Mouse (Mus musculus) cerebellum, adult 18-20 months (tissue): ENCODE results near the gene Rabgef1.

Experiments
- DNase-seq, 2 experiments: peaks; one replicate each; pipeline ENCODE4 v3.0.0; 2021

Rabgef1 gene

GRCm38 (mm10) chr5:130173012-130173411, 1.4 kb downstream of the Rabgef1 start:
- DNase-seq = no peak

- DNase-seq = no peak
These were observed 6.3 kb downstream of the Rabgef1 start for GRCm38 (mm10) chr5:130177871-130178270.

DNA sequence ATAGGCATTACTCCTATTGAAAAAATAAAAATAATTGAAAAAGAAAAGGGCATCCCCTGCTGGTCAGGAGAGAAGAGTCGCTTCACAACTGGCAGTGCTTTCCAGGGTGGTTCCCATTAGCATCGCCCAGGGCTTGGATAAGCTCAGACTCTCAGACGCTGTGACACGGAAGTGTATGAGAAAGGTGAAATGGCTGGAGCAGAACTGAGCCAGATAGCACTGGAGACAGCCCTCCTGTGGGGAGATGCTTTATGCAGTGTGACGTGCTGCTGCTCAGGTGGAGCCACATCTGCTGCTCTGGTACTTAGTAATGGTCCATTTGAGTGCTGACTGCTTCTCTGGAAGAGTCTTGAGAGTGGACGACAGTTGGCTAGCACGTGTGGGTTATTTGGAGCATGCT, 8.8 kb downstream of the Rabgef1 start:
- no peak for DNase-seq

- DNase-seq = no peak
These were observed 10.3 kb downstream of the Rabgef1 start for GRCm38 (mm10) chr5:130181740-130182540.

DNA sequence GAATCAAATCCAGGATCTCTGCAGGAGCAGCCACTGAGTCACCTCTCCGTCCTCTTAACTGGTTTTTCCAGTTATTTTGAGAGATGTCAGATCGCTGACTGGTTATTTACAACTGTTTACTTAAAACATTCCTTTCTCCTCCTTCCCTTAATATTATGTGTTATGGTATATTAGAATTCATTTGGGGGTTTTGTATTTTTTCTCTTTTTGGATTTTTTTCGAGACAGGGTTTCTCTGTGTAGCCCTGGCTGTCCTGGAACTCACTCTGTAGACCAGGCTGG, 10.9 kb downstream of the Rabgef1 start:
- DNase-seq = no peak

DNA sequence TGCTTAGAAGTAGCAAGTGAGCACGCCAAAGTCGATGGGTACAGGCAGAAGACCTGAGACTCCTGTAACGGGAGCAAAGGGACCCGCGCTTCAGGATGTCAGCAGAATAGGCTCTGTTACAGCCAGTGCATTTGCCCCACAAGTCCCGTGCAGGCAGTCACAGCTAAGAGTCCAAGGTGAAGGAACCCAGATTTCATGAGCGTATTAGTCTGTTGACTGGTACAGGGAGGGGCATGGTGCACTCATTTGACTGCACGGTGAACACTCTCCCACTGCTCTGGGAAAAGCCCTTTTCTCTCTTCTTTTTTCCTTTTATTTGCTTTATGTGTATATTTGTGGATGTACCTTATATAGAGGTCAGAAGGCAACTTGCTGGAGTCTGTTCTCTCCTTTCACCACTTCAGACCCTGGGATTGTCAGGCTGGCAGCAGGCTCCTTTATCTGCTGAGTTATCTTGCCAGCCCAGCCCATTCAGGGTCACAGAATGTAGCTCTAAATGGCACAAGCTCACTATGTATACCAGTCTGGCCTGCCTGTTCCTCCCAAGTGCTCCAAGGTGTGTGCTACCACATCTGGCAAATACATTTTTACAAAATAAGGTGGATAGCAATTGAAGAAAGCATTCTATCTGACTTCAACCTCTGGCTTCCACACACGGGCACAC, 12.7 kb downstream of the Rabgef1 start:
- DNase-seq = no peak

- DNase-seq = no peak
These were observed 13.7 kb downstream of the Rabgef1 start for GRCm38 (mm10) chr5:130185312-130185711.

- DNase-seq = peak; percentile 20
These were observed 15.8 kb downstream of the Rabgef1 start for GRCm38 (mm10) chr5:130187383-130187782.

DNA sequence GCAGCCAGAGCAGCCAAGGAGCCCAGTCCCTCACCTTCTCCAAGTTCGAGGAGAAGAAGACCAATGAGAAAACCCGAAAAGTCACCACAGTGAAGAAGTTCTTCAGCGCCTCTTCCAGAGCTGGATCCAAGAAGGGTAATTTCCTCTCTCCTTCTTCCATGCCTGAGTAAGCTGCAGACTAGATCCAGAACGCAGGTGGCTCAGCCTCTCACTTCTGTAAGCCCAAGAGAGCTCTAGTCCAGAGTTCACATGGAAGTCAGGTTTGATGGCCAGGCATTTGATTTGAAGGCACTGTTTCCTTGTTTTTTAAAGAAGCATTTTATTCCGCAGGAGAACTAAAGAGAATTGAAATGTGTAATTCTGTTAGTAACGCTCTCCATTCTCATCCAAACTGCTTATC, 19.3 kb downstream of the Rabgef1 start:
- DNase-seq = no peak

- DNase-seq = no peak
These were observed 20.3 kb downstream of the Rabgef1 start for GRCm38 (mm10) chr5:130191865-130192264.

DNA sequence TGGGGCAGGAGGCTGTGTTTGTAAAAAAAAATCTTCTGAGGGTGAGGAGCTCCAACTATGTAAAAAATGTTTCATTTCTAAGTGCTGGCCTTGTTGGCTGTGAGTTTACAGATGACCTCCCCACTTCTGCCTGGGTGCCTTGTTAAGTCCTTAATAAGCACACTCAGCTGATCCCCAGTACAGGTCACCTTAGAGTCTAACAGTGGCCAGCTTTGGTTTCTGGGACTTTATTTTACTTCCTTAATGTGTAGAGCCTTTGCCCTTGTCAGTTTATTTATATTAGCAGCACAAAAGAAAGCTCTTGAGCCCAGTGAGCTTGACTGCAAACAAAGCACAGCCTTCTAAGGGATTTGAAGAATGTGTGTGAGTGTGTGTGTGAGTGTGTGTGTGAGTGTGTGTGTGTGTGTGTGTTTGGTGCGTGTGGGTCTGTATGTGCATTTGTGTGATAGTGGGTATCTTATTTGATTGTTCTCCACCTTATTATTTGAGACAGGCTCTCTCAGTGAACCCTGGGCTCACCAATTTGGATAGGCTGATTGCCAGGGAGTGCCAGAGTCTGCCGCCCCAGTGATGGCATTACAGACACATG, 20.9 kb downstream of the Rabgef1 start:
- no peak for DNase-seq

DNA sequence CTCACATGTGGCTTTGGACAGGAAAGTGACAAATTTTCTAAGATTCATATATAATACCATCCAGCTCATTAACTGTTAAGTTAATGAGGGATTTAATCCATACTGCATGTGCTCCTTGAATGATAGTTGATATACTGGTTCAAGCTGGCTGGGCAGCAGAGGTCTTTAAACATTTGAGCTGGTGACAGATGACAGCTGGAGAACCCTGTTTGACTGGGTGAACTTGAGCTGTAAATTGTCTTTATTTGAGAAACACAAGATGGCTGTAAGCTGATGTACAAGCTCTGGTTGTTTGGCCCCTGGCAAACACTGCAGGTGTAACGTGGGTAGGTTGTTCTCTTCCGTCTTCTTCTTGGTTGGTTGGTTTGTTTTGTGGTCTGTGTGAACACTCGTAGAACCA, 22.2 kb downstream of the Rabgef1 start:
- no peak for DNase-seq

GRCm38 (mm10) chr5:130196307-130196706, 24.7 kb downstream of the Rabgef1 start:
- no peak for DNase-seq

- no peak for DNase-seq
These were observed 25.9 kb downstream of the Rabgef1 start for GRCm38 (mm10) chr5:130197454-130197853.

GRCm38 (mm10) chr5:130197981-130198380, 26.4 kb downstream of the Rabgef1 start:
- DNase-seq = no peak

DNA sequence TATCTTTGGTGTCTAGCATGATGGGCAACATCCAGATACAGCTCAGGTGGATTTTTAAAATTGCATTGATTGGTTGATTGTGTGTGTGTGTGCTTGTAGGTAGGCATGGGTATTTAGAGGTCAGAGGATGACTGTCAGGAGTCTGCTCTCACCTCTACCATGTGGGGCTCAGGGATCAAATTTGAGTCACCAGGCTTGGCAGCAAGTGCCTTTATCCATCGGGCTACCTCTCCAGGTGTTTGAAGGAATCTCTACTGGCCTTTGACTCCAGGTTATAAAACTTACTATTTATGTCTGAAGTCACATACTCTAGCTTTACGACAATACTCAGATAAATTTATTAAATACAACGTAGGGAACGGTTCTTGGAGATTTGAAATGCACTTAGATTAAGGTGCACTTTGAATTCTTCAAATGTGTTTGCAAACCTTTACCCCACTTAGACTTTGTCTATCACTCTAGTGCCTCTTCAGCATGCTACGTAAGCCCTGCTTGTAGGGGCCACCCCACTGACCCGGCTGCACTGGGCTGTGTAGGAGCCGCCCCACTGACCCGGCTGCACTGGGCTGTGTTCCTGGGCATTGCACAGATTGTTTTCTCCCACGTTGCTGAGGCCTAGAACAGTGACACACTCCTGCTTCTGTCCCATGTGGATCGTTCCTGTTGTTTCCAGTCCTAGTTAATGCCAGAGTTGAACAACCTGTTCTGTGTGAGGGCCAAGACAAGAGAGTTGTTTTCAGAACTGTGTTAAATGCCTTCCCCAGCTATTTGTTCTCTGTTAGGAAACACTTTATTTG, 28.8 kb downstream of the Rabgef1 start:
- DNase-seq = no peak

DNA sequence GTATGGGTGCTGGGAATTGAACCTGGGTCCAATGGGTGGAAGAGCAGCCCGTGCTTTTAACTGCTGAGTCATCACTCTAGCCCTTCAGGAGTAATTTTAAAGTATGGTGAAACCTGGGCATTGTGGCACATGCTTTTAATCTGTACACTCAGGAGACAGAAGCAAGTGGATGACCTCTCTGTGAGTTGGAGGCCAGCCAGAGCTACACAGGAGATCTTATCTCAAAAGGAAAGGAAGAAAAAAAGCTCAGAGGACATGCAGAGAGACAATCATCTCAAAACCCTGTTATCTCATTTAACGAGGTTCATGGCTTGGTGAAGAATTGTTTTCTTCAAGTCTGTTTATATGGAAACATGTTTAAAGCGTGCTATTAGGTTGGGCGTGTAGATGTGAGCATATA, 32.4 kb downstream of the Rabgef1 start:
- no peak for DNase-seq

DNA sequence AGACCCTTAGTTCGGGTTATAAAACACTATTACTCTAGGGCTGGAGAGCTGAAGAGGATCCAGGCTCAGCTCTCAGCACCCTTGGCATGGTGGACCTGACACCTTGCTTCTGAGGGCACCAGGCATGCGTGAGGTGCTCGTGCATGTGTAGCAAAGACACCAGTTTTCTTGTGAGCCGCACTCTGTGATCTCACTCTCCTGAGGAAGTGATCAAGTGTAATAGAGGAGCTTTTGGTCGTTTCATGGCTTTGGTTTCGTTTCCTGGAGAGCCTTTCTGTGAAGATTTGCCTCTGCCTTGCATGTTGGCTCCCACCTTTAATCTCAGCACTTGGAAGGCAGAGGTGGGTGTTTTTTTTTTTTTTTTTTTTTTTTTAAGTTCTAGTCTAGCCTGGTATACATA, 33.0 kb downstream of the Rabgef1 start:
- DNase-seq = no peak

DNA sequence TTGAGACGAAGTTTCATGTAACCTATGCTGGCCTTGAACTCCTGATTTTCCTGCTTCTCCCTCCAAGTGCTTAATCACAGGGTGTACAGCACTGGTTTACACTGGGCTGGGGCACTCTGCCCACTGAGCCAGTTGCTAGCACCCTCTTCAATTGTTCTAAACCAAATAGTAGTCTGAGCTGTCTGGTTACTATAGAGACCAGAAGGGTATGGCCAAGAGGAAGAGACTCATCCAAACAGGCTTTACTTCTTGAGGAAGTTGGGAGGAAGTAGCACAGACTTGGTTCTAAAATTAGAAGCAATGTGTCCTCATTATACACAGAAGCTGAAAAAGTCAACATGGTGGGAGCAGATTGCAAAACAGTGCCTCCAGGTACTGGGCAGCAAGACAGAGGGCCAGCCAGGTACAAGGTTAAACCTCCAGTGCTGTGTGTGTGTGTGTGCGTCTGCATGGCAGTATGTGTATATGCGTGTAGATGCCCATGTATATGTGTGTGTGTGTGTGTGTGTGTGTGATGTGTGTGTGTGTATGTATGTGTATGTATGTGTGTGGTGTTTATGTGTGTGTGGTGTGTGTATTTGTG, 33.9 kb downstream of the Rabgef1 start:
- DNase-seq = no peak

- DNase-seq = no peak
These were observed 35.7 kb downstream of the Rabgef1 start for GRCm38 (mm10) chr5:130207299-130207698.

DNA sequence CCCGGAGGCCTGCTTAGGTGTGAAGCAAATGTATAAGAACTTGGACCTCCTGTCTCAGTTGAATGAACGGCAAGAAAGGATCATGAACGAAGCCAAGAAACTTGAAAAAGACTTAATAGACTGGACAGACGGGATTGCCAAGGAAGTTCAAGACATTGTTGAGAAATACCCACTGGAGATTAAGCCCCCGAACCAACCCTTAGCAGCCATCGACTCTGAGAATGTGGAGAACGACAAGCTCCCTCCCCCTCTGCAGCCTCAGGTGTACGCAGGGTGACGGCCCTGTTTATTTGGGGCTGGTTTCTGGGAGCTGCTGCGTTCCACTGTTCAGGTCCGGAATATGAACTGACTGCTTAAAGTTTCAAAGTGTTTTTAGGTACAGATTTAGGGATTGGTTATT, 41.4 kb downstream of the Rabgef1 start:
- DNase-seq = no peak

- DNase-seq = no peak
These were observed 45.2 kb downstream of the Rabgef1 start, which contains the start of gene Tmem248 for GRCm38 (mm10) chr5:130216781-130217180. Tmem248 (plus strand) TSS chr5:130217081.

GRCm38 (mm10) chr5:130217406-130217805, 45.8 kb downstream of the Rabgef1 start:
- DNase-seq = no peak
